Mouse (Mus musculus): ENCODE results near the gene Ace.

Ace gene

DNA sequence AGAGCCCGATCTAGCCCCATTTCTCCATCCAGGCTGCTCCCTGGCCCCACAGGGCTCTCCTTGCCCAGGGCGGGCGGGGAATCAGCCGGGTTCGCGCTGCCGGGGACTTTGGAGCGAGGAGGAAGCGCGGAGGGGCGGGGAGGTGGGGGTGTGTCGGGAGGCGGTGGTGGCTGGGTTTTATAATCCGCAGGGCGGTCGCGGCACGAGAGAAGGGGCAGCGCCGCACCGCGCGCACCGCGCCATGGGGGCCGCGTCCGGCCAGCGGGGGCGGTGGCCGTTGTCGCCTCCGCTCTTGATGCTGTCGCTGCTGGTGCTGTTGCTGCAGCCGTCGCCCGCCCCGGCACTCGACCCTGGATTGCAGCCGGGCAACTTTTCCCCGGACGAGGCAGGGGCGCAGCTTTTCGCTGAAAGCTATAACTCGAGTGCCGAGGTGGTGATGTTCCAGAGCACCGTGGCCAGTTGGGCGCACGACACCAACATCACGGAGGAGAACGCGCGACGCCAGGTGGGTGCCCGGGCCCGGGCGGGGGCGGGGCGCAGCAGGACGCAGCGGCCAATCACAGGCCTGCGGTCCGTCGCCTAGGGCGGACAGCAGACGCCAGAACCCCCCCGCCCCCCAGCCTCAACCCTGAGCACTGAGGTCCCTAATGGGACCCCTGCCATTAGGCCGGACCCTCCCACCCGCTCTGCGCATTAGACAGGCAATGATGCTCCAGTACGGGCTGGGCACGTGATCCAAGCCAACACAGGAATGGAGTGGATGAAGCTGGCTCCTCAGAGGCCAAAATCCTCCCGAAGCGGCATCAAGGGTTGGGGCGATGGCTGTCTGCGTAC is at the start of gene Ace:
Ace (plus strand) TSS at position 205 of the 834 bp plus-strand sequence.
- DNase-seq (ENCODE audit: low read depth, low spot score) = no peak

DNA sequence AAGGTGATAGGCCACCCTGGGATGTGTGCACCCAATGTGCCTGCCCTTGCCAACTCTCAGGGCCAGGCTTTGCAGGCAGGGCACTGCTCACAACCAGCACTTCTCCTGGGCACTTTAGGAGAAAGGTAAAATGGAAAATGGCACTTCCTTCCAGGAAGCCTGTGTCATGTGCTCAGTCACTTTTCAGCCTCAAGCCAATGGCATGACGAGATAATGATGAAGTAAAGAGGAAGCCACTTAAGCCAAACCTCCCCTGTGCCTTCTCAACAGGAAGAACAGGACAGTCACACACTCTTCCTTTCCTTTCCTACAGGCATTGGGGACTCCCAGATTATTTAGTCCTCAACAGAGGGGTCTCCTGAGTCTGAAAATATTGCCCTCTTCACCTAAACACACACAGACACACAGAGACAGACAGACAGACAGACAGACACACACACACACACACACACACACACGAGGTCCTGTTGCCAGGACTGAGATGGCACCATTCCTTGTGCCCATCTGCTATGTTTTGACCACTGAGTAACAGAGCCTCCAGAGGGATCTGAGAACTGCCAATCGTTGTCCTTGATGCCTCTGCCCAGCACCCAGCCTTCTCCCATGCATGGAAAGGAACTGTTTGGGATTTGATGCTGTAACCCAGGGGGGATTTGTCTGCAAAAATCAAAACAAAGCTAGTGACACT is 47.5 kb upstream of the Ace start:
- no peak for DNase-seq (ENCODE audit: low read depth, low spot score)

DNA sequence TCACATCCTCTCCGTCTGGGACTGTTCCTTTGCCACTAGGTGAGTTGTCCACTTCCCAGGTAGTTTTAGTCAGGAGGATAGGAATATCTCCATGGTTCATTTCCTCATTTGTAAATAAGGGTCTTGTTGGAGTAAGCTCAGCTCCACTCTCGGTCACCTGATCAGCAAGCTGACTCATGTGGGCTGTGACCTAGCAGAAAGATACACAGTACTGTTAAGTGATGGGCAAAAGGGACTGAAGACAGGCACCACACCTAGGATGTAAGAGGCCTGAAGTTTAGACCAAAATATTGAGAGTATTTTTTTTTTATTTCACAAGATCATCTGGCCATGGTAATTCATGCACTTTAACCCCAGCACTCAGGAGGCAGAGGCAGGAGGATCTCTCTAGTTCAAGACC is 46.9 kb upstream of the Ace start:
- DNase-seq (ENCODE audit: low read depth, low spot score) = no peak

DNA sequence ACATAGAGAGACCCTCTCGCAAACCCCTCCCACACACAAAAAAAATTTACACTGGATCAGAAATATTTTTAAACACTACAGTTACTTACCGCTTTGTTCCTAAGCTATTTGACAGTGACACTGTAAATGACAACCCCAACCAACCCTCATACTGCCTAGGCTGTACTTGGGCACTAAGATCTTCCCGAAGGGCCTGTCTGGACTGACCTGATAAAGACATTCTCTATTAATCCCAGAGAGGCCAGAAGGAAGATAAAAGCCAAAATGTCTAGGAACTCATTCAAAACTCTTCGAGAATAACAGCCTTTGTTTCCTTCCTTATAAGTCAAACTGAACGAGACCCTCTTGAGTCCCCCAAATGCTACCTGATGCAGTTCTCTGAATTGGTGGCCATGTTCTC is 46.5 kb upstream of the Ace start:
- DNase-seq (ENCODE audit: low read depth, low spot score) = no peak

DNA sequence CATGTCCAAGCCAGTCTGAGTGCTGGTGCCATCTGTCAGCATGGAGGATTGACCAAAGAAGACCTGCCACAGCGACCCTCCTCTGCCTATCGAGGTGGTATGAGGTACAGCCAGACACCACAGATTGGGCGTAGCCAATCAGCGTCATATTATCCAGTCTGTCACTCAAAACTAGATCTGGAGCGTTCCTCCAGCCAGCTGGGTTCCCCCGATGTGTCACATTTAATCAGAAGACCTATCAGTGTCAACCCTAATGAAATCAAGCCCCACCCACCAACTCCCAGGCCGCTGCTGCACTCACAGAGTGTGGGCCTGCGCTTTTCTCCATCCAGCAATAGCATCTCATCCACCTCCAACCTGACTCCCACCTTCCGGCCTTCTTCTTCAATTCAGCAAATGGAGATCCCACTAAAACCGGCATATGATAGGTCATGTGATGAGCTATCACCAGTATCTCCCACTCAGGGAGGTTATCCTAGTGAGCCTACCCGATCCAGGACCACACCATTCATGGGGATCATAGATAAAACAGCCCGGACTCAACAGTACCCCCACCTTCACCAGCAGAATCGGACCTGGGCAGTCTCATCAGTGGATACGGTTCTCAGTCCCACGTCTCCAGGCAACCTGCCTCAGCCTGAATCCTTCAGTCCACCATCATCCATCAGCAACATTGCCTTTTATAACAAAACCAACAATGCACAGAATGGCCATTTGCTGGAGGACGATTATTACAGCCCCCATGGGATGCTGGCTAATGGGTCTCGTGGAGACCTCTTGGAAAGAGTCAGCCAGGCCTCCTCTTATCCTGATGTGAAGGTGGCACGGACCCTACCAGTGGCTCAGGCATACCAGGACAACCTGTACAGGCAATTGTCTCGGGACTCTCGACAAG is 44.7 kb upstream of the Ace start:
- no peak for DNase-seq (ENCODE audit: low read depth, low spot score)

DNA sequence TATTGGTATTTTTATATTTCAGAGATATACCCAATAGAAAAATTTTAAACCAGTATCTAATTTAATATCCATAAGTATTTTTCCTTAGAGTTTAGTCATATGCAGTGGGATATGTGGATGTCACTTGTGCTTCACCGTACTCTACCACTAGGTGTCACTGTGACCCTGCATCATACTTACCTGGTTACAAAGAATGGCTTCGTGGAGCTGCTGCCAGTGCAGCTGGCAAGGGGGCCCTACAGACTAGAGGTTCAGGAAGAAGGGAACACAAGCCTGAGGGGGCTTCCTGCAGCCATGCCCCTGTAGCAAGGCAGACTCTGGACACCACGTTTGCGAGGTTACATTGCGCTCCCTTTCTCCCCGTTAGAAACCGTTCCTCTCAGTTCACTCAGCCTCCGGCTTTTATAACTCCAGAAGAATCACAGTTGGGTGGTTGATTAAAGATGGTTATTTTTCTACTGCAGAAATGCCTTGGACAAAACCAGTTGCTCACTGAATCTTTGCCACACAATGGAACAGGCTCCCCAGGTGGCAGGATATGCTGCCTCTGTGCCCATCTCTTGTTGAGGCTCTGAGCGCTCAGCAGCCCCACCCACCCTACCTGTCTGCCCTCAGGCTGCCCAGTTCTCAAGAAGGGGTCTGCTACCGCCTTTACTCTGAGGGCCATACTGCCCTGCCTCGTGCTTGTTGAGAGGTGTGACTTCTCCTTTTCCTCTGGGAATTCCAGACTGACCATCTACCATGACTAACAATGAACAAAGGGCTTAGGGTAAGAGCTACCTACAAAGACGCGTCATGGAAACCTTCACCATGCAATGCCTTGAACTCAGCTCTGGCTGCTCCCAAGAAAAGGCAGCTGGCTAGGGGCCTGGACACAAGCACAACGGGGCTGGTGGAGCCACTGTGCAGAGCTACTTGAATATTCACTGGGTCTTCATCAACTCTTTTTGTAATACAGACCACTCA is 40.4 kb upstream of the Ace start:
- DNase-seq (ENCODE audit: low read depth, low spot score) = peak; percentile 47

DNA sequence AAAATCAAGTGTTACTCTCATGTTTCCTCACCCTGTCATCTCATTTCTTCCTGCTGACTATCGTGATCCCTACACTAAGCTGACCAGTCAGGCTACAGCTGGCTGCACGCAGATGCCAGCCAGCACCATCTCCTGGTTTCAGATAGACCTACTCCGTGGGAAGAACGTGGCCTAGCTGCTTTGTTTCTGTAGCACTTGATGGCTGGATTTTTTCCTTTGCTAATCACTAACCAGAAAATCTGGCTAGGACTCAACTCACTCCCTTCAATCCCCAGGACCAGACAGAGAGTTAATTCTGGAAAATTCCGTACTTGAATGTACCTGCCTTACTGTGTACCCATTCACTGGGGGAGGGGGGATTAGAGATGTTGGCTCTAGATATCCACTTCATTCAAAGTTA is 39.6 kb upstream of the Ace start:
- no peak for DNase-seq (ENCODE audit: low read depth, low spot score)

DNA sequence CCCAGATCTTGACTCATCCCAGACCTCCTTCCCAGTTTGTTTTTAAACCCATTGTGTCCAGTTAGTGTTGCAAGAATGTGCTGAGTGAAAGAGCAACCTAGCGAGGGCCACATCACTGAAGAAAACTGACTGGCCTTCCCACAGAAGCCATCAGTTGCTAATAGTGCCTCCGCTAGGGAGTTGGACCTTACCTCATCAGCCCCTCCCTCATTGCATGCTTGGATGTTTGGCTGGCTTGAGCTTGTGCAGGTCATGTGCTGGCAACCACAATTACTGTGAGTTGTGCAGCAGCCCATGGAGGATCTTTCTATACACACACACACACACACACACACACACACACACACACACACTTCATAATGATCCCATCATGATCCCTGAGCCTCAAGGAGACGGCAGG is 36.4 kb upstream of the Ace start:
- DNase-seq (ENCODE audit: low read depth, low spot score) = no peak

DNA sequence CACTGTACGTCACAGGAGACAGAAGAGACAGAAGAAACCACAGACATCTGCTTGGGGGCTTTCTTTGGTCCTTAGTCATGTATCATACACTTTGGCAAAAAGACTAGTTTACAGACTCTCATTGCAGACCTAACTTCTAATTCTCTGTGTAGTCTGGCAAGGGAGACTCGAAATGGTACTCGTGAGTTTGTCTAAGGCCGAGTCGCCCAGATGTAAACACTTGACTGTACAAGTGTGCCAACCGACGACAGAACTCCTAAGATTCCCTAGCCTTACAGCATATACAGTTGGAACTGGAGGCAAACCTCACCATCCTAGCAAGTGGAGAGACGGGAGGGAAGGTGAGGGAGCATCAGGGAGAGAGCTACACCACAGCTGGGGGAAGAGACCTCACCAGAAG is 34.0 kb upstream of the Ace start:
- DNase-seq (ENCODE audit: low read depth, low spot score) = no peak

DNA sequence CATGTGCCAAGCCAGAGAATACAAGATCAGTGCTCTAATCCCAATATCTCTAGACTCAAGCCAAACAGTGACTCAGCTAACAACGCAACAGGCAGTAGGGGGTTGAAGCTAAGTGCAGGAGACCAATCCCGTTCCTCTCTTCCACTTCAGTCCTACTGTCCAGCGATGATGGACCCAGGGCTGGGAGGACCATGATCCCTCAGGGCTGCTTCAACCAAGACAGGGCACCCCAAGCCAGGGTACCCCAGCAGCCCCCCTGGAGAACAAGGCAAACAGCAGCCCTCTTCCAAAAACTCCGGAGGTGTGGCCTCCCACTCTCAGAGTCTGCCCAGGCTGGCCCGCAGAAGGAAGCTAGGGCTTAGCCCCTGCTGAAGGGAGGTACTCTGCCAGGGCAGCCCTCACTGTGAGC is 33.4 kb upstream of the Ace start:
- no peak for DNase-seq (ENCODE audit: low read depth, low spot score)

DNA sequence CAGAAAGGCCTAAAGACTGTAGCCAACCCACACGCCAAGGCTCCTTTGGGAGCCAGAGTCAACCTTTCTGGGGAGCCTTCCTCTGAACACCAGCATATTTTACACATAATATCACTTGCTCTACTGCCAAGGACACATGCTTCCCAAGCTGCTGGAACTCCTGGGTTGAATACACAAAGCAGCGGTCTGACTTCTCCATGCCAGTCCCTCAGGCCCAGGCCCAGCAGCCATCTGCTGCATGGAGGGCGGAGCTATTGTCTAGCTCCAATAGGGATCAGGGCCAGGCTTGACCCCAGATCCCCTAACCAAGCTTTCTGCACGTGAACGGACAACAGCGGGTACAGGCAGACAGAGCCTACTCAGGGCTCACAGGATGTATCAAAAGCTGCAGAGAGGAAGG is 32.9 kb upstream of the Ace start:
- DNase-seq (ENCODE audit: low read depth, low spot score) = no peak

DNA sequence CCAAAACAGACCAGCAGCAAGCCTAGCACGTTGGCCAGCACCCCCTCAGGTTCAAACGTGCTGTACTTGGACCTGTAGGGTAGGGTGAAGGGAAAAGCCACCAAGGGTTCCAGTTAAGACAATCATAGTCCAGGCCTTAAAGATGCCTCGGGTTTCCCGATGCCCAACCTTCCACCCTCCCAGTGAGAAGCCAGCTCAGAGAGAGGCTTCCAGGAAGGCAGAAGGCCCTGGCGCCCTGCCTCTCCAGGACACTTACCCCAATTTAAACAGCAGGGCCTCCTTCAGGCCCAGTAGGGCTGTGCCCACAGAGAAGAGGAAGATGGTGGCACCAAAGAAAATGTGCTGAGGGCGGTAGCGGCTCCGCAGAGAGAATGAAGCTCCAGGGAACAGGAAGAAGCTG is 32.2 kb upstream of the Ace start:
- no peak for DNase-seq (ENCODE audit: low read depth, low spot score)

DNA sequence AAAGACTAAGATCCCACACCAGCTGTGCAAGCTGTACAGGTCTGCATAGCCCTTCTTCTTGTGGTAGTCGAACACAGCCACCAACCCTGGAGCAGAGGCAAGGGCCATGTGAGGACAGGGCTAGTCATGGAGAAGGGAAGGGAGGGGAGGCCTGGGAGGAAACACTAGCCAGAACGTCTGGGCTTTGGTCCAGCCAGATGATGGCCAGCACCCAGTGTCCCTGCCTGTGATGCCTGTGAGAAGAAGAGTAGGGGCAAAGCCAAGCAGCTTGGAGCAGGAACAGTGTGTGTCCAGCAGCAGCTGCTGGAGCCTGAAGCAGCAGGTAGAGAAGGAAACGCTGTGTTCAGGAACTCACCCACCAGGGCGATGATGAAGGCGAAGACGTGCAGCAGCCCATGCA is 31.5 kb upstream of the Ace start:
- DNase-seq (ENCODE audit: low read depth, low spot score) = no peak

DNA sequence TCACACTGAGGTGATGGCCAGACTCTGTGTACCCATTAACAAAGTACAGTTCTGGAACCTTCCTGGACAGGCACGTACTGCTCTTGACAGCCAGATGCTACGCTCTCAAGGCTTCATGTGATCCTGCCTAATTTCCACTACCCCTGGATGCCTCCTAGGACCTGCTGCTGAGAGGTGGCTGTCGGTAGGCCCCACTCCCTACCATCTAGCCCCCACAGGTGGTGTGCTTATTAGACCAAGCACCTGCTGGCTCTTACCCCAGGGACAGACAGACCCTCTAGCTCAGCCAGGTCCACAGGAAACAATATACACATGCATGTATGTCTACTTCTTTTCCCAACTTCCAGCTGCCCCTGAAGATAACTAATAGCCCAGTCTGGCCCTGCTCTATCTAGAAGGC is 30.8 kb upstream of the Ace start:
- no peak for DNase-seq (ENCODE audit: low read depth, low spot score)

DNA sequence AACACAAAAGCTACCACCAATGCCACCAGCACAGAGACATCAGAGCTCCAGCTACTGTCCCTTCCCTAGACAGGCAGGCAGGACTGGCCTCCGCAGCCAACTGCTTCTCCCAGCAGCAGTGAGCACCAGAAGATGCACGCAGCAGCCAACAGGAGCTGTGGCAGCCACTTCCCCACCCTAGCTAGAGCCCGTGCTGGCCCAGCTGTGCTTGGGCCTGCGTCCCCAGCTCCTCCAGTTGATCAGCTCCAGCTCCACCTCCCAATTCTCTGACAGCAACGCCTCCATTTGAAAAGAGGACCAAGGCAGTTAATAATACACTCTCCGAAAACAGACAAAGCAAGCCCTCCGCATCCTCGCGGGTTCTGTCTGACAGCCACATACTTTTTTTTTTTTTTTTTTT is 29.0 kb upstream of the Ace start:
- no peak for DNase-seq (ENCODE audit: low read depth, low spot score)

DNA sequence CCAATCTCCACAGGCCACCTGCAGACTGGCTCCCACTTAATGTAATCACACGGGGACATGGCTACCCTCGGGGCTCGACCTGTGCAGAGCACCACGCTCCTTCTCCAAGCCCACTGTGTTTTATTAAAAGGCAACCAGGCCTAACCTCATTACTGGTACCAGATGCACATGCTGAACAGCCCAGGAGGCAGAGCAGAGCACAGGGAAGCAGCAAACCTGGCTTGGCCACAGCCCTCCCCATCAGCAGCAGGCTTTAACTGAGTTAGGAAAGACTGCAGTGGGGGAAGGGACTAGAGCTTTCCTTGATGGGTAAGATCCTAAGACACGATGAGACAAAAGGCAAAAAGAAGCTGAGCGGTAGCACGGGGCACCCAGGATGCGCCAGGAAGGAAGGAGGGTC is 25.8 kb upstream of the Ace start:
- DNase-seq (ENCODE audit: low read depth, low spot score) = no peak

DNA sequence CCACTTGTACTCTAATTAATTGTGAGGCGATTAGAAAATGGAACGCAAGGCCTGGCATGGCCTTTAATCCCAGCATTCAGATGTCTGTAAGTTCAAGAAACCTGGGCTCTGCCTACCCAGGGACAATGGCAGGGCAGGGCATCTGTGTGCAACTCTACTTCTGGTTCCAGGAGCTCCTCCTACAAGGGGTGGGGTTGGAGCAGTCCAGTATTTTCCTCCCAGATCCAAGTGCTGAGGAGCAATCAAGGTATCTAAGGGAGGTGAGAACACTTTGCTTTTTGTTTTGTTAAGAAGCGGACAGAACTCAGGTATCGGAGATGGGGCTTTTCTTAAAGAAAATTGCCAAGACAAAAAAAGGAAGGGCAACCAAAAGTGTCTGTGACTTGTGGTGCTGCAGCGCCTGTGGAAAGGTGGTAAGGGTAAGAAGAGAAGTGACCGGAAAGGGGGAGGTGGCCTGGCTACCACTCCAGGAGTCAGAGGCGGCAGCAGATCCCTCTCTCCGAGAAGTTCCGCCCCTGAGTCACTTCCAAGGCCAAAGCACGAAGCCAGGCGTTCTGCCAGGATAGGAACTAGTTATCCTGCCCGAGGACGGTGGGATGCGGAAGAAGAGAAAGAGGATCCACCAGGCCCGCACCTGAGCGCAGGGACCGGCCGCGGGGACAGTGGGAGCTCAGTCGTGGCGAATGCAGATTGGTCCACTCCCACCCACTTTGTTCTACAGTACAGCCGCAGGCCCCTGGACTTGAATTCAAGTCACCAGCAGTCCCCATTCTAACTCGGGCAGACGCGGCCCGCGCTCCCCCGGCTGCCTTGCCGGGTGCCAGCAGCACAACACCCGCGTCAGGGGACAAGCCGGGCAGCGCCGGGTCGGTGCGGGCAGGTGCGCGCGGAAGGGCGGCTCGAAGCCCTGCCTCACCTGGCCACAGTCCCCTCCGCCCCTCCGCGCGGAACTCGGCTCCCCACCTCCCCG is 24.3 kb upstream of the Ace start:
- no peak for DNase-seq (ENCODE audit: low read depth, low spot score)

DNA sequence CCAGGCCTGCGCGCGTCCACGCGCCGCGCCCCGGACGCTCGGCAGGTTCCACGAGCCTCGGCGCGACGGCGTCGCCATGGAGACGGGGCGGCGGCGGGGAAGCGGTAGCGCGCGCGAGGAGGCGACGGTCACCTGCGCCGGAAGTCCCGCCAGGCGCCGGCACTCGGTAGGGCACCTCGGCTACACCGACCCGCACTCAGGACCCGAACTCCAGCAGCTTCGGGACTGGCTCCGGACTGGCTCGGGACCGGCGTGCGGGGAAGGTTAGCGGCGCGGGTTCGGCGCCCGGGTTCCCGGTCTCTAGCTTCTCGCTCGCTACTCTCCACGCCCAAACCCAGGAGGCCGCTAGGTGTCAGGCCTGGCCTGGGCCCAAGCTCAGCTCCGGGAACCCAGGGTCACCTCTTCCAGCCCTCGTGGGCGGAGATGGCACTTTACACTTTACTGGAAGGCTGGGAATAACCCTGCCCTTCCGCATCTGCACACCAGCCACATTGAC is 23.6 kb upstream of the Ace start:
- no peak for DNase-seq (ENCODE audit: low read depth, low spot score)

DNA sequence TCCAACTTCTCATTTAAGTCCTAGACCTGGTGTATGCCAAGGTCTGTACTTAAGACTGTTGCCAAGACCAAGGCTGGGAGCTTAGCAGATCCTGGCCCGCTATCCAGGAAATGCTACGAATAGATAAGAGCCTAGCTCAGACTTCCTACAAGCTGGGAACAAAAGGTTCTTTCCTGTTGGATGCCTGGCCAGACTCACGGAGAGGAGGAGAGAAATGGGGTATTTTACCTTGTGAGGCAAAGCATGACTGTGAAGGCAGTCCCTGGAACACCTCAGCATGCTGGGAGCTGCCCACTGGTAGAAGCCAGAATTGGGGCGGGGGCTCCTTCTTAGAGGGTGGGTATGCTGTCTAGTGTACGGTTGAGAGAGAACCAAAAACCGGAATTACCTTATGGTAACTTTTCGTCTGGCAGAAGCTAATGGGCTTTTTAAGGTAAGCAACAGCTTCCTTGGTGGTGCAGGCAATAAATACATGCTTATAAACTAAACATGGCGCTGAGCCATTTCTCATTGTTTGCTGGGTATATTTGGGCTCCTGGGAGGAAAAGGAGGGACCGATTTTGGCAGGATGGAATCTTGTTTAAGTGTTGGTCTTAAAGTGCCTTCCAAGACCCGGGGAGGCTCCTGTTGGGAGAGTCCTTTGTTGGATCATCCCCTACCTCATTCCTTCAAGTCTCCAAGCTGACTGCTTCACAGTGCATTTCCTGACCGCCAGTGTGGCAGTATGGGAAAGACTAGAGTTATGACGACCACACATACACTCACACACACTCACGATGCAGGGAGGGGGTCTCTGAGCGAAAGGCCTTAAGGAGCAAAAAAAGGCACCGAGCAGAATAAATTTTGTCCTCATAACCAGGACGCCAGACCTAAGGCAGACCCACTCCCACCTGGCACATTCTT is 22.7 kb upstream of the Ace start:
- no peak for DNase-seq (ENCODE audit: low read depth, low spot score)

Measured in c-Kit-negative CD71-positive TER-119-positive erythroid progenitor cells, embryonic 14.5 days (primary cell).